Mouse (Mus musculus) heart, adult 2 months (tissue): ENCODE measurements around the gene Cmss1. TPM values are rescaled to one million over a fixed set of nuclear protein-coding genes. Genes with fewer than 3 reads are reported as not detected.

Experiments used
- DNase-seq, 2 experiments: peaks; one replicate each; pipeline ENCODE4 v3.0.0; 2021
- H3K27ac ChIP-seq: fragments of 200-600 bp; 2 replicates; pipeline ENCODE4 v1.8.1; 2022
- H3K27me3 ChIP-seq: fragments of 200-500 bp; 2 replicates; pipeline ENCODE4 v1.6.1; 2012; ENCODE audit warnings: mild to moderate bottlenecking, low read length, inconsistent platforms, mixed read lengths; ENCODE audit not compliant: control insufficient read depth, insufficient read depth
- H3K36me3 ChIP-seq: fragments of 200-500 bp; 2 replicates; pipeline ENCODE4 v1.6.1; 2012; ENCODE audit warnings: low read length, inconsistent platforms; ENCODE audit not compliant: control insufficient read depth, insufficient read depth
- H3K4me1 ChIP-seq: fragments of 200-500 bp; 2 replicates; pipeline ENCODE4 v1.6.1; 2011; ENCODE audit warnings: low read length; ENCODE audit not compliant: control insufficient read depth, insufficient read depth
- H3K4me3 ChIP-seq: fragments of 200-600 bp; 2 replicates; pipeline ENCODE4 v1.8.1; 2022
- H3K79me2 ChIP-seq: fragments of 200-500 bp; replicated peaks from 2 replicates; pipeline ENCODE4 v1.6.1; 2012; ENCODE audit warnings: mild to moderate bottlenecking, inconsistent platforms, low read length, moderate library complexity, mixed read lengths; ENCODE audit not compliant: control insufficient read depth, insufficient read depth
- H3K9ac ChIP-seq: fragments of 200-500 bp; 2 replicates; pipeline ENCODE4 v1.6.1; 2012; ENCODE audit warnings: low read depth, mild to moderate bottlenecking, control low read depth, inconsistent platforms, low read length, mixed read lengths
- CTCF ChIP-seq: fragments of 200-600 bp; IDR thresholded peaks from 2 replicates; pipeline ENCODE4 v1.8.1; 2022; ENCODE audit warnings: antibody characterized with exemption, mild to moderate bottlenecking, moderate library complexity
- EP300 ChIP-seq: fragments of 200-500 bp; IDR thresholded peaks from 2 replicates; pipeline ENCODE4 v1.6.1; 2011; ENCODE audit warnings: low read depth, low read length, control low read depth; ENCODE audit not compliant: insufficient read depth
- POLR2A ChIP-seq: fragments of 200-500 bp; IDR thresholded peaks from 2 replicates; pipeline ENCODE4 v1.6.1; 2011; ENCODE audit warnings: mild to moderate bottlenecking, low read depth, low read length, control low read depth; ENCODE audit not compliant: insufficient read depth
- WGBS: fragments of 180-500 bp; shearing (Covaris S2); methylation state at CpG from one replicate; pipeline ENCODE4 v1.1.7; 2018; 5-methylcytosine and 5-hydroxymethylcytosine counted together
- intact Hi-C: fragments of 180-260 bp; cut with DNase I; formaldehyde crosslinking; loops from one replicate; pipeline ENCODE4 v1.15.1; 2025
- polyA plus RNA-seq: library from polyadenylated mRNA; depleted of rRNA; stranded (reverse); fragments of >200 nt; gene quantifications from 2 replicates; pipeline ENCODE4 v1.2.3, GENCODE M21; 2012
- total RNA-seq, 2 experiments: library from RNA; stranded (reverse); gene quantifications; 2 replicates each; pipeline ENCODE4 v1.2.3; 2021

Gene Cmss1
- total and polyA plus RNA-seq, 3 experiments: 17.6 to 74.3 (median 66.9) TPM

- H3K79me2 ChIP-seq: no peaks in the 10 kb centered on the region
- H3K4me1 ChIP-seq: peaks cover 3% of the 10 kb centered on the region
- no peaks in the 10 kb centered on the region for H3K27me3 ChIP-seq
- TF ChIP-seq CTCF: no peak
- TF ChIP-seq EP300: no peak
- TF ChIP-seq POLR2A: no peak
- WGBS: 72% methylated on average over 9 of the region's 9 CpGs
- no peak overlapping the region for H3K4me3 ChIP-seq
- no peak overlapping the region for H3K9ac ChIP-seq
- no peak overlapping the region for H3K27ac ChIP-seq
- H3K36me3 ChIP-seq: no peaks in the 10 kb centered on the region; the same call in 1 of the 2 replicates
- DNase-seq: no peak
- intact Hi-C loops: no loop called here
These were observed 227.9 kb downstream of the Cmss1 start for GRCm38 (mm10) chr16:57378631-57379330.

- TF ChIP-seq CTCF (no peak), EP300 (no peak), POLR2A (no peak)
- H3K4me3 ChIP-seq: no peak overlapping the region
- 86% methylated on average over 7 of the region's 7 CpGs for WGBS
- H3K27ac ChIP-seq: no peak overlapping the region
- intact Hi-C loops: no loop called here
- H3K36me3 ChIP-seq: no peaks in the 10 kb centered on the region
- H3K27me3 ChIP-seq: no peaks in the 10 kb centered on the region
- DNase-seq: no peak
- no peak overlapping the region for H3K9ac ChIP-seq
- no peaks in the 10 kb centered on the region for H3K79me2 ChIP-seq
- H3K4me1 ChIP-seq: peaks cover 3% of the 10 kb centered on the region
These were observed 231.3 kb downstream of the Cmss1 start for GRCm38 (mm10) chr16:57375248-57375837.

GRCm38 (mm10) chr16:57372156-57372555, 234.5 kb downstream of the Cmss1 start:
- TF ChIP-seq EP300 (no peak), CTCF (no peak), POLR2A (no peak)
- Histone ChIP-seq H3K4me1 (peaks cover 8% of the 10 kb centered on the region), H3K27me3 (no peaks in the 10 kb centered on the region), H3K9ac (no peak overlapping the region), H3K27ac (no peak overlapping the region), H3K79me2 (no peaks in the 10 kb centered on the region), H3K36me3 (peaks cover 3% of the 10 kb centered on the region; the same call in 1 of the 2 replicates), H3K4me3 (no peak overlapping the region)
- intact Hi-C loops: no loop called here
- DNase-seq: no peak
- 84% methylated on average over 3 of the region's 3 CpGs for WGBS

- intact Hi-C loops: loop anchor here (2.0 kb wide), 1 partner anchor 13 kb away; no protein-coding TSS in a partner anchor
- Histone ChIP-seq H3K4me1 (peaks cover 8% of the 10 kb centered on the region), H3K27ac (no peak overlapping the region), H3K9ac (no peak overlapping the region), H3K27me3 (no peaks in the 10 kb centered on the region), H3K36me3 (peaks cover 3% of the 10 kb centered on the region; the same call in 1 of the 2 replicates), H3K79me2 (no peaks in the 10 kb centered on the region), H3K4me3 (no peak overlapping the region)
- 58% methylated on average over 8 of the region's 8 CpGs for WGBS
- no peak for DNase-seq
- TF ChIP-seq EP300 (no peak), POLR2A (no peak), CTCF (no peak)
These were observed 236.7 kb downstream of the Cmss1 start for GRCm38 (mm10) chr16:57369846-57370496.

GRCm38 (mm10) chr16:57366941-57367694, 239.5 kb downstream of the Cmss1 start:
- intact Hi-C loops: no loop called here
- DNase-seq: no peak
- no peak for TF ChIP-seq POLR2A
- Histone ChIP-seq H3K36me3 (peaks cover 3% of the 10 kb centered on the region; the same call in 1 of the 2 replicates), H3K4me1 (peaks cover 8% of the 10 kb centered on the region), H3K9ac (no peak overlapping the region), H3K4me3 (no peak overlapping the region), H3K27ac (no peak overlapping the region; the same call in 1 of the 2 replicates), H3K27me3 (no peaks in the 10 kb centered on the region), H3K79me2 (no peaks in the 10 kb centered on the region)
- 63% methylated on average over 18 of the region's 18 CpGs for WGBS
